Mouse (Mus musculus): Measurements from ENCODE around the gene Ptrh1.

The Ptrh1 gene

GRCm38 (mm10) chr2:32757056-32757845 is 18.3 kb upstream of the Ptrh1 start, which contains the start of gene Tor2a:
Gene Tor2a (plus strand): TSS chr2:32757234.
- DNase-seq (ENCODE audit: low spot score): peak; percentile 89

DNA sequence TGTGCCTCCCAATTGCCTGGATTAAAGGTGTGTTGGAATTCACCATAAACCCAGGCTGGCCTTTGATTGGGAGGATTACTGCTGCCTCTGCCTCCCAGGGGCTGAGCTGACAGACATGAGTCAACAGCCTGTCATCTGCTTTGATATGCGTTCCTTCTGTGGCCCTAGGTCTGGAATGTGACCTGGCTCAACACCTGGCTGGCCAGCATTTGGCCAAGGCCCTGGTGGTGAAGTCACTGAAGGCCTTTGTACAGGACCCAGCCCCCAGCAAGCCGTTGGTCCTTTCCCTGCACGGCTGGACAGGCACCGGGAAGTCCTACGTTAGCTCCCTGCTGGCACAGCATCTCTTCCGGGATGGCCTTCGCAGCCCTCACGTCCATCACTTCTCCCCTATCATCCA is 17.1 kb upstream of the Ptrh1 start:
- DNase-seq (ENCODE audit: low spot score): no peak

GRCm38 (mm10) chr2:32759001-32759400 is 16.6 kb upstream of the Ptrh1 start:
- no peak for DNase-seq (ENCODE audit: low spot score)

DNA sequence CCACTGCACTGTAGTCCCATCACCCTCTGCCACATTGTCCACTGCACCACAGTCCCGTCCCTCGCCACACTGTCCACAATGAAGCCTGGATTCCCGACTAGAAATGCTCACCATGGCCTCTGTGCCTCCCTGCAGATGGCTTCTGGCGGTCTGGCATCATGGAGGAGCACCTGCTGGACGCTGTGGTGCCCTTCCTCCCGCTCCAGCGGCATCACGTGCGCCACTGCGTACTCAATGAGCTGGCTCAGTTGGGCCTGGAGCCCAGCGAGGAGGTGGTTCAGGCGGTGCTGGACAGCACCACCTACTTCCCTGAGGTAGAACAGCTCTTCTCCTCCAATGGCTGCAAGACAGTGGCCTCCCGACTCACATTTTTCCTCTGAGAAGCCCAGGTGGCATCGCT is 14.2 kb upstream of the Ptrh1 start:
- no peak for DNase-seq (ENCODE audit: low spot score)

DNA sequence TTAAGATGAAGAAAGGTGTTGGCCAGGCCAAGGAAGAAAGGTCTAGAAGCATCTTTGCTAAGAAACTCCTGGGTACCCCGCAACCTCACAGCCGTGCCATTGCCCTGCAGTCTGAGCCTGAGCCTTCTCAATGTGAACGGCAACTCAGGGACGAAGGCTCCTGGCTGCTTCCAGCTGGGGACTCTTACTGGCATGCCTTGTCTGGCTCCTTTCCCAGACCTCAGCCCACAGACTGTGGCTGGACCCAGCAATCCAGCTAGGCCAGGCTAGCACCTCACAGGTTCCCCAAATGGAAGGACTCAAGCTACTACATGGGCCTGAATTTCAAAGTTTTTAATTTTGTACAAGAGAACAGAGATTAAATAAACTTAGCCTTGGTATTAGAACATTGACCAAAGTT is 13.7 kb upstream of the Ptrh1 start:
- DNase-seq (ENCODE audit: low spot score): no peak

DNA sequence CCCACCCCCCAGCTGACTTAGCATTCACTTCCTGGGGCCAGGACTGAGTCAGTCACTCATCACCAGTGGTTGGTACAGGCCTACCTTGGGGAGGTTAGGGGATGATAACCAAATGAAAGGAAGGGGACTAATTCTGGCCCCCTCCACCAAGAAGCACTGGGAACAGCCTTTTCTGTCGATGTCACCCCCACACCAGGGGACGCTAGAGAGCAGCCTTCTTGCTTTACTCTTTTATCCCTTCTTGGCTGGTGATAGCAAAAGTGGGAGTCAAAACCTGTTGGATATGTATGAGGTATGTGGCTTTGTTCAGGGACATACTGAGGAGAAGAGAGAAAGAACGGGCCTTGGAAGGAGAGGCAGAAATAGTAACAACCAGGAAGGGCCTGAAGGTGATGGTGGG is 12.2 kb upstream of the Ptrh1 start:
- DNase-seq (ENCODE audit: low spot score): no peak

- DNase-seq (ENCODE audit: low spot score): no peak
Observed at GRCm38 (mm10) chr2:32767241-32767640, 8.3 kb upstream of the Ptrh1 start.

DNA sequence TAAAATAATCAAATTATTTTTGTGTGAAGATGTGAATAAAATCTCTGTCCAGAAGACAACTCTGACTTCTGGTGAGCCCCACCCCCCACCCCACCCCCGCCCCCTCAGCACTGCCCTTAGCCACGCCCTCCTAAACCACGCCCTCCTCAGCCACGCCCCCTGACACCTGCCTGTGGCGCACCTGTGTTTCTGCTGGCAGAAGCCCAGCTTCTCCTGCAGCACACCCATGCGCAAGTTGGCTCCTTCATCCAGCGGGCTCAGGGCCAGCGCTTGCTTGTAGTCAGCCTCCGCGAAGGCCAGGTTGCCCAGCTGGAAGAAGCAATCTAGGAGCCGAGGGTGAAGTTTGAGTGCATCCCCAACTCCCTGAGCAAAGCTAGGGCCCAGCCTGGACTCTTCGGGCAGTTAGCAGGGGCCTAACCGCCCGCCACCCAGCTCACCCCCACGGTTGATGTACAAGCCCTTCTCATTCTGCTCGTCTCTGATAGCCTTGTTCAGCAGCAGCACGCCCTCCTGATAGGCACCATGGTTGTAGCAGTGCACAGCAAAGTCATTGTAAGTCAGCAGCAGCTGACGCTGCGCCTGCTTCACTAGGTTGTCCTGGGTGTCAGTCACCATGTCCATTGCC is 6.8 kb upstream of the Ptrh1 start:
- peak; percentile 10 for DNase-seq (ENCODE audit: low spot score)

DNA sequence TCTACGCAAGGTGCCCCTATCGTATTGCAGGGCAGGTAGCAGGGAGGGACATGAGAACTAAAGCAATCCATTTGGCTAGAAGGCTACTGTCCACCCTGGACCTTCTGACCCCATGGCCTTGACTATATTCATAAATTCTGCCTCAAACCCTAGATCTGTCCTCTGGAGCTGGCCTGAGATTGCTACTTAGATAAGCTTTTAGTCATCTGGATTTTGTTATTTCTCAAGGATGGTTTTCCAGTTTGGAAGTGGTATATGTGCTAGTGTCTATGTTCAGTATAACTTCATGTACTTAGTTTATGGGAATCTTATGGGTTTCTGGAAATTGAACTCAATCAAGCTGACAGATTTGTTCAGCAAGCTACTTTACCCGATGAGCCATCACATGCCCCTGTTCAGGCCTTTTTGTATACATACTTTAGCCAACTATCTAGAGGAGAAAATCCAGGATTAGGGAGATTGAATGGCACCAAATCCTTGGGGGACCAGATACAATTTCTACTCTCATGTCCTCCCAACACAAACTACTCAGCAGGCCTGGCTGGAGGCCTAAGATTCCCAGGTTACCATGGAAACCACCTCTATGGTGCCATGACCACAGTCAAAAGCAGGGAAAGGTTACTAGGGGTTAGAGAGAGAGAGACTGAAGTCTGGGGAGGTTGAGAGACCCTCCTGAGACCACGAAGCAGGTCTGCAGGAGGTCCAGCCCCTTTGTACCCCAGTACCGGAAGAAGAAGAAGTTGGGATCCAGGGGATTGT is 6.1 kb upstream of the Ptrh1 start:
- no peak for DNase-seq (ENCODE audit: low spot score)

GRCm38 (mm10) chr2:32771886-32772285 is 3.7 kb upstream of the Ptrh1 start:
- no peak for DNase-seq (ENCODE audit: low spot score)

DNA sequence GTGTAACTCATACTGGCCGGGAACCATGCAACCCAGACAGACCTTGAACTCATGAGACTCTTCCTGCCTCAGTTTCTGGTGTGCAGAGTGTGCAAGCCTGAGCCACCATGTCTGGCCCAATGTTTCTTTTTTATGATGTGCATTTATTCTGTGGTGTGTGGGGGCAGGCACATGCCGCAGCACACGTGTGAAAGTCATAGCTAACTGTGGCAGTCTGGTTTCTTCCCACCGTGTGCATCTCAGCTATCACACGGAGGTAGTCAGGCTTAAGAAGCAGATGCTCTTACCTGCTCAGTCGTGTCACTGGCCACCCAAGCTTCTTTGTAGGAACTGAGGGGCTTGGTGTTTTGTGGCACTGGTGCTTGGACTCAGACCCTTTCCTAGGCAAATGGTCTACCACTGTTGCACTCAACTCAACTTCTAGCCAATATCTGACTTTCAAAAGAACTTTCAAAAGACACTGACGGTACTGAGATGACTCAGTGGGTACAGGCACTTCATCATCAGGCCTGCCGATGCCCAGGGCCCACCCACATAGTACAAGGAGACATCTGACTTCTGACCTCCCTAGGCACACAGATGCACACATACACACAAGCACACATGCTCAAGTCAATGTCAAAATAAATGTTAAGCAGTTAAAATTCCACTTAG is 2.8 kb upstream of the Ptrh1 start:
- no peak for DNase-seq (ENCODE audit: low spot score)

DNA sequence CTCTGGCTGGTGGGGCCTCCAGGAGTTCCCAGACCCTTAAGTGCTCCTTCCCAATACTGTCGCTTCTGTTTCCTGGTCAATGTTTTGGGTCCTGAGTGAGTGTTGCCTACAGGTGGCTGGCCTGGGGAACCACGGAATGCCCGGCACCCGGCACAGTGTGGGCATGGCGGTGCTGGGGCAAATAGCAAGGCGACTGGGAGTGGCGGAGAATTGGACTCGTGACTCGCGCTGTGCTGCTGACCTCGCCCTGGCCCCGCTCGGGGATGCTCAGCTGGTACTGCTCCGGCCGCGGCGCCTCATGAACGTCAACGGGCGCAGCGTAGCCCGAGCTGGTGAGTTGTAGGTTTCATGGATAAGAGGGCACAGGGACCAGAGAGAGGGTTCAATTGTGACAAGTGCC is 606 bp downstream of the Ptrh1 start:
- DNase-seq (ENCODE audit: low spot score): no peak

DNA sequence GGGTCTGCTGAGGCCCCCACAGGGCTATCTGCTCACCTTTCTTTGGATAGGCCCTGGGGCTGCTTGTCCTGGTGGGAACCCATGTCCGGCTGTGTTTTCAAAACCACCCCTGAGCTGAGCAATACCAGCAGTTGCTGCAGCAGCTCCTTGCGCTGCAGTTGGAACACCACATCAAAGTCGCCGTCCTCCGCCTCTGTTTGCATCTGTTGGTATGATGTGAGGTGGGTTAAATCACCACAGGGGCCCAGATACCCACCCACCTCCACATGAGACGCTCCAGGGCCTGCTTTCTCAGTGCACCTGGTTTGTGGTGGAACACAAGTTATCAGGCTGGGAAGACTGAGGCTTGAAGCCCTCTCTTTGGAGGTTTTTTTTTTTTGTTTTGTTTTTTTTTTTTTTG is 2.5 kb downstream of the Ptrh1 start:
- no peak for DNase-seq (ENCODE audit: low spot score)

DNA sequence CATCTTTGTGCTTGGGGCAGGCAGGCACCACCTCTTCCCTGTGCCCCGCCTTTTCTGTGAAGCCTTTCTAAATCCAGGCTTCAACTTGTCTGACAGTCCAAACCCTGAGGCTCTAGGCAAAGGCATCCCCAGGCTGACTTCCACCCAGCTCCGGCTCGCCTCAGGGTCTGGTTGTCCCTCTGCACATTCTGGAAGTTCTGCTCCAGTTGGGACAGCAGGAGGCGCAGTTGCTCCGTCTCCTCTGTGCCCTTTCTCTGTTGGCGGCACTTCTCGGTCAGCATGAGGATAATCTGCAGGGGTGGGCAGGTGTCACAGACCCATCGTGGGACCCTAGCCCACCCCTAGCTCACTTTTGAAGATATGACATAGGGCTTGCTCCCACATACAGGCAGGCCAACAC is 3.5 kb downstream of the Ptrh1 start:
- peak; percentile 13 for DNase-seq (ENCODE audit: low spot score)

DNA sequence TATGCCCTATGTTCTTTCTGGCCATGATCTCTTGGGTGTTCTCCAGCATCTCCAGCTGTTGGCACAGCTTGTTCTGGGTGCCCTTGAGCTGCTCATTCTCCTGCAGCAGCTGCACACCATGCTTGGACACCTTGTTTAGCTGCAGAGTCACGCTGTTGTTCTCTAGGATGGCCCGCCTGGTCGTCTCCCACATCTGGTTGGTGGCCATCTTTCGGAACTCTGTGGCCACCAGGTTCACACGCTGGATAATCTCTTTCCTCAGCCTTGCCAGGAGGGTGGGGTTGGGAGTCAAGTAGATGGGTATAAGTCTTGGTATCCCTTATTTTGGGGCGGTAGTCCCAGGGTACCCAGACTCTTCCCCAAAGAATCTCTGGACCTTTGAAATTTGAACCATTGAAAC is 4.1 kb downstream of the Ptrh1 start:
- no peak for DNase-seq (ENCODE audit: low spot score)

GRCm38 (mm10) chr2:32781710-32782109 is 6.1 kb downstream of the Ptrh1 start:
- DNase-seq (ENCODE audit: low spot score): no peak

DNA sequence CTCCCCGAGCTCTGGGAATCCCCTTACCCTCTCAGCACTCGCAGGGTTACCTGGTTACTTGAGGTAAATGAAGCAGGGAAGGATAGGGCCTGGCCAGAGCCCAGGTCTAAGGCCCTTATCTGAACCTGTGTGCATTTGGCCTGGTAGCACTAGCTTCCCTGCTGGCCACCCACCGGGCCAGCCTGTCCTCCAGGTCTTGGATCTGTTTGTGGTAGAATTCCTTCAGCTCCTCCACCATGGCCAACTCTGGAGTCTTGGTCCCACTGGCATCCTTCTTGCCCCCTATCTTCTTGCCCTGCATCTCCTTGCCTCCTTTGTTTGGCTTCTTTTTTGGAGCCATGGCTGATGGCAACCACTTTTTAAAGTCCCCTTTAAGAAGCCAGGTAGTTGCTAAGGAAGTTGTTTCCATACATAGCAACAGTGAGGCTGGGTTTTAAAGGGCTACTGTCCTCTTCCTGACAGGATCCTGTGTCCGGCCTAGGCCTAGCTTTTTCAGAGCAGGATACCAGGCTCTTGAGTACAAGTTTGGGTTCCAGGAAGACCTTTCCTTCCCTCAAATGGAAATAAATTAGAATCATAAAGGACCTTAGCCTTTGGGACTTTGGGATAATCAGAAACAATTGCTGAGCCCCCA is 8.6 kb downstream of the Ptrh1 start, which contains the start of gene Cfap157:
TSS of gene Cfap157 (minus strand) at position 381 of the 634 bp plus-strand sequence.
- no peak for DNase-seq (ENCODE audit: low spot score)

DNA sequence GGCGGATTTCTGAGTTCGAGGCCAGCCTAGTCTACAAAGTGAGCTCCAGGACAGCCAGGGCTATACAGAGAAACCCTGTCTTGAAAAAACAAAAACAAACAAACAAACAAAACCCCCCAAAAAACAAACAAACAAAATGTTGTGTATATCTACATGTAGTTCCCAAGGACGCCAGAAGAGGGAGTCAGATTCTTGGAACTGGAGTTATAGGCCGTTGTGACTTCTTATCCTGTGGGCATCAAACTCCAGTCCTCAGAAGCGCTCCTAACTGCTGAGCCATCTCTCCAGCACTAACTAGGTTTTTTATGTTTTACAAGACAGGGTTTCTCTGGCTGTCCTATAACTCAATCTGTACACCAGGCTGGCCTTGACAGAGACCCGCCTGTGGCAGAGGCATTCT is 11.6 kb downstream of the Ptrh1 start:
- DNase-seq (ENCODE audit: low spot score): no peak

GRCm38 (mm10) chr2:32788581-32788980 is 13.0 kb downstream of the Ptrh1 start:
- DNase-seq (ENCODE audit: low spot score): no peak

- DNase-seq (ENCODE audit: low spot score): no peak
Observed at GRCm38 (mm10) chr2:32791297-32791696, 15.7 kb downstream of the Ptrh1 start.

GRCm38 (mm10) chr2:32795748-32796418 is 20.3 kb downstream of the Ptrh1 start:
- no peak for DNase-seq (ENCODE audit: low spot score)

Measured in spleen, adult 12 weeks (tissue).